Mouse (Mus musculus) monocyte, adult 2 months (primary cell): ENCODE data around the gene Tsfm.
"Not testable (repeated sequence)": the region's sequence is repeated elsewhere in the genome, so short reads cannot be mapped to it uniquely, and the experiment has no call there.

Source experiments
- DNase-seq, 2 experiments: peaks; one replicate each; pipeline ENCODE4 v3.0.0; 2022; ENCODE audit warnings: low spot score in 2 of 2, low read depth in 1 of 2

The Tsfm gene

DNA sequence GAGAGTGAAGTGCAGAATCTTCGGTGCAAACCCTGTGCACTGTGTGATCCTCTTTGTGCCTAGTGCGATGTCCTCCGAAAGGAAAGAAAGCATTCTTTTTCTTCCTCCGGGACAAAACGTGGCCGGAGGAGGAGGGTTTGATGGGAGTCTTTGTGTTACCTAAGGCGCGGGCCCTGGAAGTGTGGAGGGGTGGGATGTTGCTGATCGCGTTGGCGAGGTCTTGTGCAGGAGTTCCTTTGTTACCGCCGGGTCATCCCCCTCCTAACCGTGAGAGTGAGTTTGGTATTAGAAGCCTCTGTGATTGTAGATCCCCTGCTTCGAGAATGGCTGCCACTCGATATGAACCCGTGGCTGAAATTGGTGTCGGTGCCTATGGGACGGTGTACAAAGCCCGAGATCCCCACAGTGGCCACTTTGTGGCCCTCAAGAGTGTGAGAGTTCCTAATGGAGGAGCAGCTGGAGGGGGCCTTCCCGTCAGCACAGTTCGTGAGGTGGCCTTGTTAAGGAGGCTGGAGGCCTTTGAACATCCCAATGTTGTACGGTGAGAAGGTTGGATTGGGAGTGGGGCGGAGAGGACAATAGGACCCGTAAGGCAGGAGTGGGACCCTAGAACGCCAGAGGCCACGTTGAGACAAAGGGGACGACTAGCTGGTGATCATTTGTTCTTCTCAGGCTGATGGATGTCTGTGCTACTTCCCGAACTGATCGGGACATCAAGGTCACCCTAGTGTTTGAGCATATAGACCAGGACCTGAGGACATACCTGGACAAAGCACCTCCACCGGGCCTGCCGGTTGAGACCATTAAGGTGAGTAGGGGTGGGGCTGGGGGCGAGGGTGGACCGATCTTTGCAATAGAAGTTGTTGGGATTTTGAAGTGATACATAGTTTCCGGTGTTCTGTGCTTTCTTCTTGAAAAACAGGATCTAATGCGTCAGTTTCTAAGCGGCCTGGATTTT is 33.6 kb upstream of the Tsfm start:
- no peak for DNase-seq

GRCm38 (mm10) chr10:127063239-127063872 is 32.7 kb upstream of the Tsfm start, which contains the start of gene Cdk4:
Gene Cdk4 (plus strand): TSS chr10:127063534.
- DNase-seq, result peak; percentile 93

GRCm38 (mm10) chr10:127062503-127062902 is 31.9 kb upstream of the Tsfm start:
- DNase-seq, result no peak

- DNase-seq, result not testable (repeated sequence)
Observed at GRCm38 (mm10) chr10:127062101-127062500, 31.5 kb upstream of the Tsfm start.

DNA sequence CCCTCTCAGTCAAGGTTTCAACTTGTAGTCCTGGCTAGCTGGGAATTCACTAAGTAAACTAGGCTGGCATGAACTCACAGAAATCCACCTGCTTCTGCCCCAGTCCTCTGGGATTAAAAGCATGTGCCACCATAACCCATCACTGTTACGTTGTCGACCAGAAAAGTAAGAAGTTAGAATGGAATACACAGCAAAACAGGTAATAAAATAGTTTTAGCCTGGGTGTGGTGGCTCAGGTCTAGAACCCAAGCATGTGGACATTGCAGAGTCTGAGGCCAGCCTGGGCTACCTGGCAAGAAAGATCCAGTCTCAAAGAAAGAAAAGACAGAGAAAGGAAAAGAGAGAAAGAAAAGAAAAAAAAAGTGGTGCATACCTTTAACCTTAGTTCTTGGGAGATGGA is 30.9 kb upstream of the Tsfm start:
- DNase-seq, result no peak

DNA sequence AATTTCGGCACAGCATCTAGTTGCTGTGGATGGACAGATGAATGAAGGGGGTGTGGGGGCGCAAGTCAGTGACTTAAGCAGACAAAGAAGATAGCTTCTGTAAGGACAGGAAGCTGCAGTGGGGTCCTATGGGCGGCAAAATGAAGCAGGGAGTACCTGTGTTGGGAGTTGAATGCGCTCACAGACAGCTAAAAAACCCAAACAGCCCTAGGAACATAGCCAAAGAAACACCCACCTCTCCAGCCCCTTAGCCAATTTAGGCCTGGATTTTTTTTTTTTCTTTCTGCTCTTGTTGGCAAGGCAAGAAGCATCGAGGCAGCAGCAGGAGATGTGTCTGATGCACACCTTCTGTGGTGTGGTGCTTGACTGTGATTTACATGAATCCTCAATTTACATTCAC is 30.4 kb upstream of the Tsfm start:
- DNase-seq, result no peak

DNA sequence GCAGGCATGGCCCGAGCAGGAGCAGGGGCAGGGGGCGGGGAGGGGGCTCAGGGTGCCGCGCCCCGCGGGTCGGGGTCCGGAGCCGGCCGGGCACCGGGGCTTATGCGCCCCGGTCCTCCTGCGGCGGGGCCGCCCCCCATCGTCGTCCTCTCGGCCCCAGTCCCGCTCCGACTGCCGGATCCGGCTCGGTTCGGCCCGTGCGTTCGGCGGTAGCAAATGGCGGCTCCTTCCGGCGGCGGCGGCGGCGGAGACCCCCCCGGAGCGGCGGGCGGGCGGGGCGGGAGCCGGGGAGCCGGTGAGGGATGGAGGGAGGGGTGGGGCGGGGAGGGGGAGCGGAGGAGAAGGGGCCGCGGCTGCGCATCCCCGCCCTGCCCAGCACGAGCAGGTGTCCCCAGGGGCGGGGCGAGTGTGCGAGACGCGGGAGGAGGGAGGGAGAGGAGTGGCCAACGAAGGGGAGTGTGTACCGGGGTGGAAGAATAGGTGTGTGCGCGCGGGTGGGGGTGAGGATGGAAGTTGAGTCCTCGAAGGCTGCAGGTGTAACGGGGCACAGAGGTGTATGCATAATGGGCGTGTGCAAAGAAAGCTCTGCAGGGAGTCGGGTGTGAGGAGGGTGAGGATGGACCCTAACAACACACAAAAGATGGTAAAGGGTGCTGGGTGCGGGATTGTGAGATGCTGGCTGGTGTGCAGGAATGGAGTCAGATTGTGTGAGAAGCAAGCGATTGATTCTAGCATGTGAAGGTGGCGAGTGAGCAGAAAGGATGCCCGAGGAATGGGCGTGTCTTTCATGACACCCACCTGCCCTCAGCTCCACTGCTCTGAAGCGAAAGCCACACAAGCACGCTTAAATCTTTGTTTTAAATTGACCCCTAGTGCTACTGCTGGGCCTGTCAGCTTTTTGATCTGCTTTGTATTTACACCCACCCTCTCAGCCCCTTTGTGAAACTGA is 29.6 kb upstream of the Tsfm start, which contains the start of gene March9:
TSS of gene March9 (minus strand) at position 217 of the 949 bp plus-strand sequence.
- DNase-seq, result no peak

DNA sequence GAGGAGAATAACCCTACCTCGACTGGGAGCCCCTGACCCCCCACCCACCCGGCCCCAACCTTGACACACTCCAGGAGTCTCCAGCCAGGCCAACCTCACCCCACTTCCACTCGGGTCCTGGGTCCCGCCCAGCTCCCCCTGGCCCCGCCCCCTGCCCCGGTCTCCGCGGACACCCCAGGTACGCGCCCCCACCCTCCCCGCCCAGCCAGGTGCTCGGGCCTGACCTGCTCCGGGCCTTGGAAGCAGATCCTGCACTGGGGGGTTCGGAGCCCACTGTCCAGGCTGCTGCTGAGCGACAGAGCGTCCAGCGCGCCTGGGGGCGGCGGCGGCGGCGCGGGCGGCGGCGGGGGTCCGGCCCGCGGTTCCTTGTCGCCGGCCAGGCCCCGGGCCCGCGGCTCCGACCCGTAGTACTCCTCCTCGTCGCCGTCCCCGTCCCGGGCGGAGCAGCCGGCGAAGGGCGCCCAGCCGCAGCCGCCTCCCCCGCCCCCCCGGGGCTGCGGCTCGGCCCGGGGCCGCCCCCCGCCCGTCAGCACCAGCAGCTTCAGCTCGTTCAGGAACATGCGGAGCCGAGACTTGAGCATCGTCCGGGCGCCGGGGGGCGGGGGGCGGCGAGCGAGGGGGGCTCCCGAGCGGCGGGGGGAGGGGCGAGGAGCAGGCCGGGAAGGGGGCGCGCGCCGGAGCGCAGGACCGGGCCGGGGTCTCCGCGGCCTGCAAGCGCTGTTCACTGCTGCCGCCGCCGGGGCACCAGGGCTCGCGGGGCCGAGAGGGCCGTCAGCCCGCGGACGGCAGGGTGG is 28.7 kb upstream of the Tsfm start:
- DNase-seq, result no peak

DNA sequence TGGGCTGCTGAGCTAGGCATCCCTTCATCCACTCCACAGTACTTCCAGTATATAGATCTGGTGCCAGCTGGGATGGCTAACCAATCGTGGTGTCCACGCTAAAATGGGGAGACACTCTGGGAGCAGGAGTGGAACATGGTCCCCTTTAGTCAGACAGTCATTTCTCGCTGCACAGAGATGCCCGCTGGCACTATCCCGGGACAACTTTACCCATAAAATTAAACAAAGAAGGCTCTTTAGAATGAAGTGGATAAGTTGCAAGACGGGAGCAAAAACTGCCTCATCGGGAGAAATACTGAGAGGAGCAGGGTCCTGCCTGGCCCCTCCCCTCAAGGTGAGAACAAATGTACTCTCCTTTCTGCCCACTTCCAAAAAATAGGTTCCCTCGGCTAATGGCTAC is 28.1 kb upstream of the Tsfm start:
- no peak for DNase-seq

- peak in 1 of 2 experiments; percentile 64 for DNase-seq
Observed at GRCm38 (mm10) chr10:127058161-127058560, 27.5 kb upstream of the Tsfm start.

GRCm38 (mm10) chr10:127056490-127056889 is 25.9 kb upstream of the Tsfm start:
- DNase-seq, result no peak

- DNase-seq, result no peak
Observed at GRCm38 (mm10) chr10:127055406-127055805, 24.8 kb upstream of the Tsfm start.

- DNase-seq, result no peak
Observed at GRCm38 (mm10) chr10:127054646-127055045, 24.0 kb upstream of the Tsfm start.

DNA sequence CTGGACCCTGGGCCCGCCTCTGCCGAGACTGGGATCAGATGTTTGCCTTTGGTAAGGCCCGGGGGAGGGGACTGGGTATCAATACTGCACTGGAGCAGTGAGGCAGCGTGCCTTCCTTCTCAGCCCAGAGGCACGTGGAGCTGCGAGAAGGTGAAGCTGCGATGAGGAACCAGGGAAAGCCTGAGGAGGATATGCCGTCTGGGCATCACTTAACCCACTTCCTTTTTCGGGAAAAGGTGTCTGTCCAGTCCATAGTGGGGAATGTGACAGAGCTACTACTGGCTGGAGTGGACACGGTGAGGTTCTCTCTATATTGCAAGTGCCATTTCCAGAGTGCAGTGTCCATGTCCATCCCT is 19.5 kb upstream of the Tsfm start:
- DNase-seq, result no peak

DNA sequence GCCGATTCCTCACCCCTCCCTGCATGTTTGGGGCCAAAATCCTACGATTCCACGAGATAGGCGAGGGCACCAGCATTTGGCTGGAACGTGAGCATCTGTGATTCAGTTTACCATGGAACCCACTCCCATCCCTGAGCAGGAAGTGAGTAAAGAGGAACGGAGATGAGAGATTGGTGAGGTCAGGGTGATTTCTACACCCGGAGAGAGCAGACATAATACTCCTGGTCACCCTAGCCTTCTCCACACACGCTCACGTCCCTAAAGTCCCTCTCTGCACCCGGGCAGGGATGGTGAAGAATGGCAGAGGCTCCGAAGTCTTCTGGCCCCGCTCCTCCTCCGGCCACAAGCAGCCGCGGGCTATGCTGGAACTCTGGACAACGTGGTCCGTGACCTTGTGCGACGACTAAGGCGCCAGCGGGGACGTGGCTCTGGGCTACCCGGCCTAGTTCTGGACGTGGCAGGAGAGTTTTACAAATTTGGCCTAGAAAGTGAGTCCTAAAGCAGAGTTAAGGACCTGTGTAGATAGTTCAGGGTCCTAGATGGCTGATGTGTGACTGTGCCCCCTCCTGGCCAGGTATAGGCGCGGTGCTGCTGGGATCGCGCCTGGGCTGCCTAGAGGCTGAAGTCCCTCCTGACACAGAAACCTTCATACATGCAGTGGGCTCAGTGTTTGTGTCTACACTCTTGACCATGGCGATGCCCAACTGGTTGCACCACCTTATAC is 18.9 kb upstream of the Tsfm start:
- no peak for DNase-seq

GRCm38 (mm10) chr10:127048608-127049394 is 18.2 kb upstream of the Tsfm start:
- DNase-seq, result no peak

DNA sequence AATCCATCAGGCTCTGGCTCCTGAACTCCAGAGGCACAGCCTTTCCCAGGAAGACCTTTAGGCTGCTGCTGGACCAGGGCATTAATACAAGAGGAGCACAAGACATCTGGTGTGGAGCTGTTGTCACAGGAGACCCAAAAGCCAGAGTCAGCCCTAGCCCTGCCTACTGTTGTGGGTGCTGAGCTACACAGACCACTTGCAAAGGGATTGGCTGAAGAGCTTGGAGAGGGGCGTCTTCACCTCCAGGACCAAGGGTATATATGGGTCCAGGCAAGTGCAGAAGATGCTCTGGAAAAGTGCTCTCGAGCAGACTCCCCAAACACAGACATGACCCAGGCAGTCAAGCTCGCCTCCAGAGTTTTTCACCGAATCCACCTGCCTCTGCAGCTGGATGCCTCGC is 17.3 kb upstream of the Tsfm start, which contains the start of gene Cyp27b1:
TSS of gene Cyp27b1 (plus strand) at position 297 of the 400 bp plus-strand sequence.
- no peak for DNase-seq

DNA sequence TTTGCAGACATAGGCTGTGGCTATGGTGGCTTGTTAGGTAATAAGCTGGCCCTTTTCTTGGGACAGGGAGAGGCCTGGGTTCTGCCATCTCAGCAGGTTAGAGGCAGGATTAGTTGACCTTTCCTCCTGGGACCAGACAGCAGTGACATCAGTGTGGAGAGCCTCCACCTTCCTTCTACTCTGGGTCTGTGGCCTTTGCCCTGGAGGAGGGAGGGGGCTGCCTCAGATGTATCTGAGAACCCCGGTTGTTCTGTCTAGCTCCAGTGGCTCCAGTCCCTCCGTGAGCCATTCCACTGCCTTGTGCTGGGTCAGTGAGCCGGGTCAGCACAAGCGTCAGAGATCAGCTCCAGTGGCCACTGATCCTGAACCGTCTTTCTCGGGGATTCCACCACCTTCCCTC is 12.5 kb upstream of the Tsfm start:
- DNase-seq, result no peak
